Mouse (Mus musculus): ENCODE results near the gene Zfp592.

- no peak for TF ChIP-seq CTCF (IDR thresholded peaks at IDR 0.05; ENCODE audit: borderline replicate concordance, insufficient read depth, low read length)
- no peak for TF ChIP-seq POLR2A (IDR thresholded peaks at IDR 0.05; ENCODE audit: low read depth, low read length)
Measured at GRCm38 (mm10) chr7:80997776-80998175, 4.3 kb downstream of the Zfp592 start.

All from embryonic fibroblast, embryonic 13.5 days (primary cell).